Mouse (Mus musculus) erythroblast, embryonic 14.5 days (primary cell): ENCODE measurements around the gene Acyp2.

ENCODE experiments used
- GATA1 ChIP-seq: IDR thresholded peaks from 2 replicates; pipeline ENCODE4 v1.6.1; 2012; ENCODE audit warnings: low read length, inconsistent platforms, mixed read lengths
- TAL1 ChIP-seq: IDR thresholded peaks from 3 replicates; pipeline ENCODE4 v1.6.1; 2012; ENCODE audit warnings: low read length, inconsistent platforms, mixed read lengths

GRCm38 (mm10) chr11:30607587-30608518 is 41.5 kb downstream of the Acyp2 start:
- no peak for TF ChIP-seq GATA1
- TF ChIP-seq TAL1: no peak
